Mouse (Mus musculus) heart, postnatal 0 days (tissue): Measurements from ENCODE around the gene Tectb.

ENCODE experiments used
- CTCF ChIP-seq: IDR thresholded peaks from 2 replicates; pipeline ENCODE4 v1.5.1; 2016; ENCODE audit warnings: antibody characterized with exemption, control low read depth, low read depth
- EP300 ChIP-seq: IDR thresholded peaks from 2 replicates; pipeline ENCODE4 v1.6.1; 2016; ENCODE audit warnings: antibody characterized with exemption, low read depth

GRCm38 (mm10) chr19:55149646-55150045 lies 30.9 kb upstream of the Tectb start:
- TF ChIP-seq CTCF, result no peak
- TF ChIP-seq EP300, result no peak
